ENCODE assay signal across 10 mouse cellular contexts in the genomic region with DNA sequence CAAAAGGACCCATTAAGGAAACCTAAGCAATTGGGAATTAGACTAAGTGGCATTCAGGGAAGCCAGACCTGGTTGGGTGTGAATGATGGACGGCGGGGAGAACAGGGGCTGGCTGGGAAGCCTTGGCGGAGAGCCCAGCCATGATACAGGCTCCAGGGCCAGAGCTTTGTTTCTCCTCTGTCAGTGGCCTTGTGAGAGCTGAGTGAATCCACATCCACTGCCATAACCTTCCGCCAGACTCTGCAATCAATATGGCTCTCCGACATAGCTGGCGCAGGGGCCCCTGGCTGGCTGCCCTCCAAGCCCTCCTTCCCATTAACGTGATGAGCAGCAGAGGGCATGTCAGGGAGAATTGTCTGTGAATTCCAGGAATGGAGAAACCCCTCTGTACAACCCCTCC.
A peak's percentile ranks its signal among the peaks of the same experiment; 100 is the strongest.
DNase-seq lines count a peak whose midpoint lies in the region; ATAC-seq and TF ChIP-seq lines count a peak whose summit lies in the region.
"Had no signal": no experiment of that assay in that cellular context is flagged by ENCODE, and none has a peak within 500 bp of the region (broad histone marks: within the 10 kb centered on the region; RNA-seq: fewer than 3 reads in every experiment).

No protein-coding gene starts in this region.

- no peak overlapping the region for H3K4me2 ChIP-seq in hindbrain, embryonic 14.5 days (replicated peaks)
- H3K4me2 ChIP-seq in stomach, embryonic 15.5 days: 0 out of 2 replicates have a peak overlapping the region, but pooled peaks have one; percentile 8

- intact Hi-C loops in gastrocnemius, adult 2 months (cut with DNase I): no loop called here

- no peak overlapping the region for H3K27ac ChIP-seq in gastrocnemius, adult 2 months
- peak overlapping the region; percentile 1; the same call in 1 of the 2 replicates for H3K27ac ChIP-seq in hindbrain, embryonic 14.5 days
- H3K27ac ChIP-seq in stomach, embryonic 15.5 days: peak overlapping the region; percentile 24; the same call in 1 of the 2 replicates
- H3K27ac ChIP-seq: macrophage had no signal

- H3K27me3 ChIP-seq in hindbrain, embryonic 14.5 days (ENCODE audit: control insufficient read depth, insufficient read depth, low read length): no peaks in the 10 kb centered on the region
- H3K27me3 ChIP-seq in stomach, embryonic 15.5 days (replicated peaks): no peaks in the 10 kb centered on the region

- ATAC-seq in hindbrain, embryonic 14.5 days (ENCODE audit: low FRiP score): peak; percentile 83
- peak; percentile 75 for ATAC-seq in stomach, embryonic 15.5 days (ENCODE audit: insufficient read depth, low FRiP score, low read depth)

- H3K9me3 ChIP-seq in hindbrain, embryonic 14.5 days (ENCODE audit: control insufficient read depth, low read length): no peaks in the 10 kb centered on the region
- H3K9me3 ChIP-seq in stomach, embryonic 15.5 days: no peaks in the 10 kb centered on the region

- WGBS in hindbrain, embryonic 14.5 days: 51% methylated on average over 7 of the region's 7 CpGs
- 33% methylated on average over 7 of the region's 7 CpGs for WGBS in stomach, embryonic 15.5 days

- TF ChIP-seq CTCF in gastrocnemius, adult 2 months (IDR thresholded peaks at IDR 0.05): no peak

- no peak overlapping the region for H3K9ac ChIP-seq in hindbrain, embryonic 14.5 days
- H3K9ac ChIP-seq in stomach, embryonic 15.5 days: no peak overlapping the region

- H3K4me3 ChIP-seq in gastrocnemius, adult 2 months: no peak overlapping the region
- no peak overlapping the region for H3K4me3 ChIP-seq in hindbrain, embryonic 14.5 days (replicated peaks; ENCODE audit: low read length)
- H3K4me3 ChIP-seq in stomach, embryonic 15.5 days (replicated peaks): no peak overlapping the region

- peak; percentile 26 for DNase-seq in gastrocnemius, adult 2 months
- no peak for DNase-seq in gastrocnemius, adult 18-20 months (ENCODE audit: low spot score)
- peak; percentile 59 to 63 for DNase-seq in right cerebral cortex, postnatal 10 days (ENCODE audit: low spot score in 2 of 2)
- DNase-seq in right cerebral cortex, adult 18-20 months: no peak
- peak; percentile 63 for DNase-seq in hindbrain, embryonic 14.5 days (ENCODE audit: low spot score)
- no peak for DNase-seq in spleen, postnatal 36 days (ENCODE audit: low spot score in 2 of 2)
- no peak for DNase-seq in left cerebral cortex, adult 11 months (ENCODE audit: low spot score)
- DNase-seq: gastrocnemius, postnatal 25 days had no signal

- H3K36me3 ChIP-seq in hindbrain, embryonic 14.5 days (replicated peaks; ENCODE audit: control insufficient read depth, insufficient read depth): no peaks in the 10 kb centered on the region
- H3K36me3 ChIP-seq in stomach, embryonic 15.5 days: no peaks in the 10 kb centered on the region

- H3K4me1 ChIP-seq in hindbrain, embryonic 14.5 days (replicated peaks; ENCODE audit: control insufficient read depth, insufficient read depth, low read length): peaks cover 15% of the 10 kb centered on the region; the same call in 1 of the 2 replicates
- peaks cover 17% of the 10 kb centered on the region for H3K4me1 ChIP-seq in stomach, embryonic 15.5 days

Comparison
In these comparisons a context has a peak if more than half of its experiments do, and no peak if none do; other contexts are left out.
1. DNase-seq: peak in gastrocnemius, adult 2 months (single experiment), right cerebral cortex, postnatal 10 days (2 of 2) and hindbrain, embryonic 14.5 days (single experiment); none in gastrocnemius, adult 18-20 months (single experiment), right cerebral cortex, adult 18-20 months (single experiment), spleen, postnatal 36 days (0 of 2) and left cerebral cortex, adult 11 months (single experiment).